Mouse (Mus musculus) common myeloid progenitor, adult 5-6 weeks (primary cell): ENCODE results near the gene Gm7073. TPM values are rescaled to one million over a fixed set of nuclear protein-coding genes. Genes with fewer than 3 reads are reported as not detected.

Source experiments
- ATAC-seq: replicated peaks from 2 replicates; pipeline ENCODE4 v1.8.0; 2016; ENCODE audit warnings: low read depth, mild to moderate bottlenecking, moderate TSS enrichment, inconsistent platforms; ENCODE audit not compliant: poor library complexity, severe bottlenecking
- total RNA-seq: library from RNA; stranded (forward); fragments of 200-1000, 187-1606 nt; gene quantifications from 2 replicates; pipeline ENCODE4 v1.2.3, GENCODE M21; 2017

Gene Gm7073
- total RNA-seq, 1 experiment from 2014 or later: not detected

- ATAC-seq: no peak
These were observed 152.2 kb downstream of the Gm7073 start for GRCm38 (mm10) chrX:60386852-60387251.

Other genes with a start within 250 kb of the Gm7073 start
- gene Atp11c, start 53.4 kb upstream of the Gm7073 start, total RNA-seq: 43.0 and 45.8 TPM in 2 replicates